Mouse (Mus musculus) heart, adult 2 months (tissue): ENCODE results near the gene Tfpi.
A peak's percentile ranks its signal among the peaks of the same experiment; 100 is the strongest.

Experiments used
- CTCF ChIP-seq: fragments of 200-600 bp; IDR thresholded peaks from 2 replicates; pipeline ENCODE4 v1.8.1; 2022; ENCODE audit warnings: antibody characterized with exemption, mild to moderate bottlenecking, moderate library complexity
- EP300 ChIP-seq: fragments of 200-500 bp; IDR thresholded peaks from 2 replicates; pipeline ENCODE4 v1.6.1; 2011; ENCODE audit warnings: low read depth, low read length, control low read depth; ENCODE audit not compliant: insufficient read depth
- POLR2A ChIP-seq: fragments of 200-500 bp; IDR thresholded peaks from 2 replicates; pipeline ENCODE4 v1.6.1; 2011; ENCODE audit warnings: mild to moderate bottlenecking, low read depth, low read length, control low read depth; ENCODE audit not compliant: insufficient read depth

DNA sequence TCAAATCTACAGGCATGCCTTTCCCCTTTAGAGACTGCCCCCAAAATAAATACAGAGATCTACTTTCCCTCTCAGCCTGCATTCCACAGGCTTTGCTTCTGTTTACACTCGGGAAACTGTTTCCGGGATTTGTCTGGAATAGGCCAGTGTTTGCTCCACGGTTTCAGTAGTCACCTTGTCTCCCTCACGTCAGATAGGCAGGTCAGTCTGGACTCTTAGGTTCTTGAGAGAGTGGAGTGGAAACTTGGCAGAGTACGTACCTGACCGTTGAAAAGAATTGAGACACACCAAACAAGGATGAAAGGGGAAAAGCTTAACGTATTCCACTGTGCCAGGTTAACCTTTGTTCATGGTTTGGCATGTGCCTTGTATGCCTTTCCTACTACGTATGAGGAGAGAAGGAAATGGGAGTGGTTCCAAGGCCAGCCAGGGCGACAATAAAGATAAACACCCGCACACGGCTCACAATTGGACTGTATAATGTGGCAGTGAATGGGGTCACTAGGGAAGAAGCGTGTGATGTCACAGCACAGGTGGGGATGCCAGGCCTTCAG lies 43.0 kb upstream of the Tfpi start:
- TF ChIP-seq CTCF (no peak), POLR2A (0 out of 2 replicates have a peak, but pooled peaks have one; percentile 23), EP300 (0 out of 2 replicates have a peak, but pooled peaks have one; percentile 25)
